Mouse (Mus musculus) hindbrain, embryonic 11.5 days (tissue): ENCODE results near the gene Phactr4. TPM values are rescaled to one million over a fixed set of nuclear protein-coding genes. Genes with fewer than 3 reads are reported as not detected.

Source experiments
- ATAC-seq: fragments of 200-750 bp; cut with Nextera tagmentation; 2 replicates; pipeline ENCODE4 v1.8.0; 2017; ENCODE audit warnings: mild to moderate bottlenecking, moderate TSS enrichment, moderate library complexity; ENCODE audit not compliant: low FRiP score
- DNase-seq: peaks from one replicate; pipeline ENCODE4 v3.0.0-alpha.2; 2015; ENCODE audit warnings: low spot score
- H3K27ac ChIP-seq: fragments of 300-500 bp; sonication (generic); 2 replicates; pipeline ENCODE4 v1.5.1; 2014; ENCODE audit warnings: mild to moderate bottlenecking, low read depth, low read length
- H3K27me3 ChIP-seq: fragments of 300-500 bp; sonication (generic); 2 replicates; pipeline ENCODE4 v1.6.1; 2014; ENCODE audit warnings: mild to moderate bottlenecking, low read length, moderate library complexity, mixed read lengths; ENCODE audit not compliant: control insufficient read depth, insufficient read depth
- H3K36me3 ChIP-seq: fragments of 300-500 bp; sonication (generic); 2 replicates; pipeline ENCODE4 v1.6.1; 2014; ENCODE audit warnings: mild to moderate bottlenecking, low read length, moderate library complexity, mixed read lengths; ENCODE audit not compliant: control insufficient read depth, insufficient read depth
- H3K4me1 ChIP-seq: fragments of 300-500 bp; sonication (generic); replicated peaks from 2 replicates; pipeline ENCODE4 v1.6.1; 2014; ENCODE audit warnings: low read length, mixed read lengths; ENCODE audit not compliant: control insufficient read depth, insufficient read depth
- H3K4me2 ChIP-seq: fragments of 300-500 bp; sonication (generic); replicated peaks from 2 replicates; pipeline ENCODE4 v1.6.1; 2014; ENCODE audit warnings: mild to moderate bottlenecking, low read depth, low read length
- H3K4me3 ChIP-seq: fragments of 300-500 bp; sonication (generic); 2 replicates; pipeline ENCODE4 v1.5.1; 2014; ENCODE audit warnings: low read depth, low read length
- H3K9ac ChIP-seq: fragments of 300-500 bp; sonication (generic); 2 replicates; pipeline ENCODE4 v1.6.1; 2014; ENCODE audit warnings: low read depth, low read length
- H3K9me3 ChIP-seq: fragments of 300-500 bp; sonication (generic); 2 replicates; pipeline ENCODE4 v1.6.1; 2016; ENCODE audit warnings: low read length; ENCODE audit not compliant: control insufficient read depth
- WGBS: fragments of 180-500 bp; shearing (Covaris S2); extraction: QIAGEN DNeasy Blood & Tissue Kit; methylation state at CpG from one replicate; pipeline ENCODE4 v1.1.7; 2014; 5-methylcytosine and 5-hydroxymethylcytosine counted together
- polyA plus RNA-seq: library from polyadenylated mRNA; unstranded; fragments of >200 nt; fragmentation: Nextera tagmentation; extraction: Ambion mirVana; gene quantifications from 2 replicates; pipeline ENCODE4 v1.2.1, GENCODE M21; 2014

Gene Phactr4
- polyA plus RNA-seq, 1 experiment from 2014 or later, result 27.2 TPM

GRCm38 (mm10) chr4:132387617-132388016 lies 34.7 kb downstream of the Phactr4 start:
- Histone ChIP-seq H3K4me2 (no peak overlapping the region), H3K9ac (no peak overlapping the region), H3K27ac (no peak overlapping the region), H3K9me3 (no peaks in the 10 kb centered on the region), H3K4me1 (no peaks in the 10 kb centered on the region), H3K4me3 (no peak overlapping the region), H3K27me3 (no peaks in the 10 kb centered on the region), H3K36me3 (no peaks in the 10 kb centered on the region)
- WGBS, result 87% methylated on average over 5 of the region's 5 CpGs
- ATAC-seq (no peak), DNase-seq (no peak)

- H3K27me3 ChIP-seq, result no peaks in the 10 kb centered on the region
- no peak for ATAC-seq
- no peak overlapping the region for H3K9ac ChIP-seq
- DNase-seq, result no peak
- H3K4me3 ChIP-seq, result no peak overlapping the region
- H3K27ac ChIP-seq, result no peak overlapping the region
- H3K36me3 ChIP-seq, result no peaks in the 10 kb centered on the region
- no peaks in the 10 kb centered on the region for H3K4me1 ChIP-seq
- WGBS, result 93% methylated on average over 7 of the region's 7 CpGs
- H3K9me3 ChIP-seq, result no peaks in the 10 kb centered on the region
- H3K4me2 ChIP-seq, result no peak overlapping the region
Observed at GRCm38 (mm10) chr4:132386846-132387245, 35.4 kb downstream of the Phactr4 start.

GRCm38 (mm10) chr4:132385771-132386410 lies 36.4 kb downstream of the Phactr4 start:
- 79% methylated on average over 8 of the region's 8 CpGs for WGBS
- H3K36me3 ChIP-seq, result no peaks in the 10 kb centered on the region
- peak; percentile 6 for DNase-seq

GRCm38 (mm10) chr4:132383455-132383854 lies 38.8 kb downstream of the Phactr4 start:
- no peaks in the 10 kb centered on the region for H3K9me3 ChIP-seq
- H3K27me3 ChIP-seq, result no peaks in the 10 kb centered on the region
- DNase-seq (no peak), ATAC-seq (no peak)
- H3K4me2 ChIP-seq, result no peak overlapping the region
- H3K9ac ChIP-seq, result no peak overlapping the region
- no peak overlapping the region for H3K27ac ChIP-seq
- H3K4me1 ChIP-seq, result no peaks in the 10 kb centered on the region
- WGBS, result 89% methylated on average over 3 of the region's 3 CpGs
- H3K4me3 ChIP-seq, result no peak overlapping the region
- H3K36me3 ChIP-seq, result no peaks in the 10 kb centered on the region

More at GRCm38 (mm10) chr4:132385771-132386410, 36.4 kb downstream of the Phactr4 start:
- no peaks in the 10 kb centered on the region for H3K9me3 ChIP-seq
- no peaks in the 10 kb centered on the region for H3K27me3 ChIP-seq
- H3K4me2 ChIP-seq, result no peak overlapping the region
- no peaks in the 10 kb centered on the region for H3K4me1 ChIP-seq
- ATAC-seq, result no peak
- no peak overlapping the region for H3K4me3 ChIP-seq
- H3K27ac ChIP-seq, result no peak overlapping the region
- no peak overlapping the region for H3K9ac ChIP-seq

- H3K27ac ChIP-seq, result no peak overlapping the region
- DNase-seq, result no peak
- H3K4me2 ChIP-seq, result no peak overlapping the region
- no peak for ATAC-seq
- WGBS, result 92% methylated on average over 4 of the region's 4 CpGs
- H3K9ac ChIP-seq, result no peak overlapping the region
- no peaks in the 10 kb centered on the region for H3K4me1 ChIP-seq
- no peak overlapping the region for H3K4me3 ChIP-seq
- no peaks in the 10 kb centered on the region for H3K9me3 ChIP-seq
- H3K36me3 ChIP-seq, result no peaks in the 10 kb centered on the region
- H3K27me3 ChIP-seq, result no peaks in the 10 kb centered on the region
Observed at GRCm38 (mm10) chr4:132382296-132382695, 40.0 kb downstream of the Phactr4 start.

- WGBS, result 98% methylated on average over 2 of the region's 2 CpGs
- Histone ChIP-seq H3K9ac (no peak overlapping the region), H3K36me3 (no peaks in the 10 kb centered on the region)
Observed at GRCm38 (mm10) chr4:132380965-132381616, 41.2 kb downstream of the Phactr4 start.

GRCm38 (mm10) chr4:132373820-132374219 lies 48.5 kb downstream of the Phactr4 start:
- Histone ChIP-seq H3K27ac (no peak overlapping the region), H3K9me3 (no peaks in the 10 kb centered on the region), H3K36me3 (peaks cover 10% of the 10 kb centered on the region; the same call in 1 of the 2 replicates), H3K4me2 (no peak overlapping the region), H3K4me3 (no peak overlapping the region), H3K9ac (no peak overlapping the region), H3K4me1 (no peaks in the 10 kb centered on the region), H3K27me3 (no peaks in the 10 kb centered on the region)
- 100% methylated on average over 1 of the region's 1 CpGs for WGBS
- DNase-seq (no peak), ATAC-seq (no peak)

More at GRCm38 (mm10) chr4:132380965-132381616, 41.2 kb downstream of the Phactr4 start:
- Histone ChIP-seq H3K4me1 (no peaks in the 10 kb centered on the region), H3K27me3 (no peaks in the 10 kb centered on the region), H3K4me2 (no peak overlapping the region), H3K4me3 (no peak overlapping the region), H3K9me3 (no peaks in the 10 kb centered on the region), H3K27ac (no peak overlapping the region)
- DNase-seq (no peak), ATAC-seq (no peak)

- H3K9me3 ChIP-seq, result no peaks in the 10 kb centered on the region
- H3K4me2 ChIP-seq, result no peak overlapping the region
- H3K27me3 ChIP-seq, result no peaks in the 10 kb centered on the region
- WGBS, result 73% methylated on average over 8 of the region's 8 CpGs
- no peak overlapping the region for H3K4me3 ChIP-seq
- ATAC-seq, result no peak
- DNase-seq, result no peak
- no peak overlapping the region for H3K27ac ChIP-seq
- H3K9ac ChIP-seq, result no peak overlapping the region
- H3K36me3 ChIP-seq, result peaks cover 19% of the 10 kb centered on the region; the same call in 1 of the 2 replicates
- no peaks in the 10 kb centered on the region for H3K4me1 ChIP-seq
Observed at GRCm38 (mm10) chr4:132369953-132370750, 52.1 kb downstream of the Phactr4 start.
